Mouse (Mus musculus) embryonic facial prominence, embryonic 11.5 days (tissue): ENCODE data around the gene Parvg. TPM values are rescaled to one million over a fixed set of nuclear protein-coding genes. Genes with fewer than 3 reads are reported as not detected.

Source experiments
- ATAC-seq: fragments of 200-750 bp; cut with Nextera tagmentation; replicated peaks from 2 replicates; pipeline ENCODE4 v1.8.0; 2017; ENCODE audit warnings: low read depth; ENCODE audit not compliant: insufficient number of reproducible peaks, low FRiP score, low TSS enrichment
- DNase-seq: peaks from one replicate; pipeline ENCODE4 v3.0.0-alpha.2; 2015; ENCODE audit warnings: low spot score
- H3K27ac ChIP-seq: fragments of 300-500 bp; sonication (generic); replicated peaks from 2 replicates; pipeline ENCODE4 v1.5.1; 2014; ENCODE audit warnings: mild to moderate bottlenecking, low read depth, low read length, control low read depth
- H3K27me3 ChIP-seq: fragments of 300-500 bp; sonication (generic); 2 replicates; pipeline ENCODE4 v1.6.1; 2014; ENCODE audit warnings: mild to moderate bottlenecking, low read length, moderate library complexity, mixed read lengths; ENCODE audit not compliant: control insufficient read depth, insufficient read depth
- H3K36me3 ChIP-seq: fragments of 300-500 bp; sonication (generic); replicated peaks from 2 replicates; pipeline ENCODE4 v1.6.1; 2014; ENCODE audit warnings: low read depth, mild to moderate bottlenecking, low read length, moderate library complexity, mixed read lengths; ENCODE audit not compliant: control insufficient read depth, insufficient read depth
- H3K4me1 ChIP-seq: fragments of 300-500 bp; sonication (generic); 2 replicates; pipeline ENCODE4 v1.6.1; 2014; ENCODE audit warnings: low read length, mixed read lengths; ENCODE audit not compliant: control insufficient read depth, insufficient read depth
- H3K4me2 ChIP-seq: fragments of 300-500 bp; sonication (generic); 2 replicates; pipeline ENCODE4 v1.6.1; 2014; ENCODE audit warnings: low read depth, mild to moderate bottlenecking, control low read depth, low read length, moderate library complexity
- H3K4me3 ChIP-seq: fragments of 300-500 bp; sonication (generic); 2 replicates; pipeline ENCODE4 v1.5.1; 2014; ENCODE audit warnings: low read depth, low read length, control low read depth
- H3K9ac ChIP-seq: fragments of 300-500 bp; sonication (generic); replicated peaks from 2 replicates; pipeline ENCODE4 v1.6.1; 2014; ENCODE audit warnings: mild to moderate bottlenecking, control low read depth, low read length
- H3K9me3 ChIP-seq: fragments of 300-500 bp; sonication (generic); replicated peaks from 2 replicates; pipeline ENCODE4 v1.6.1; 2016; ENCODE audit warnings: mild to moderate bottlenecking, low read length, inconsistent platforms, mixed read lengths; ENCODE audit not compliant: control insufficient read depth
- WGBS: fragments of 180-500 bp; shearing (Covaris S2); extraction: QIAGEN DNeasy Blood & Tissue Kit; methylation state at CpG from one replicate; pipeline ENCODE4 v1.1.7; 2014; 5-methylcytosine and 5-hydroxymethylcytosine counted together
- polyA plus RNA-seq: library from polyadenylated mRNA; unstranded; fragments of >200 nt; fragmentation: Nextera tagmentation; extraction: Ambion mirVana; gene quantifications from 2 replicates; pipeline ENCODE4 v1.2.1, GENCODE M21; 2014

The Parvg gene
- polyA plus RNA-seq, 1 experiment from 2014 or later = 1.2 TPM

- H3K4me3 ChIP-seq = no peak overlapping the region
- no peak for ATAC-seq
- no peak overlapping the region for H3K4me2 ChIP-seq
- no peak overlapping the region for H3K27ac ChIP-seq
- H3K4me1 ChIP-seq = peaks cover 3% of the 10 kb centered on the region
- H3K9ac ChIP-seq = no peak overlapping the region
- no peaks in the 10 kb centered on the region for H3K27me3 ChIP-seq
- DNase-seq = no peak
- WGBS = 78% methylated on average over 9 of the region's 9 CpGs
- no peaks in the 10 kb centered on the region for H3K36me3 ChIP-seq
- H3K9me3 ChIP-seq = no peaks in the 10 kb centered on the region
These were observed 12.3 kb upstream of the Parvg start for GRCm38 (mm10) chr15:84311295-84312085.

- H3K4me3 ChIP-seq = no peak overlapping the region
- 66% methylated on average over 8 of the region's 10 CpGs for WGBS
- H3K9me3 ChIP-seq = no peaks in the 10 kb centered on the region
- no peaks in the 10 kb centered on the region for H3K36me3 ChIP-seq
- DNase-seq (no peak), ATAC-seq (no peak)
- peaks cover 3% of the 10 kb centered on the region for H3K4me1 ChIP-seq
- no peak overlapping the region for H3K4me2 ChIP-seq
- H3K27ac ChIP-seq = no peak overlapping the region
- no peak overlapping the region for H3K9ac ChIP-seq
- no peaks in the 10 kb centered on the region for H3K27me3 ChIP-seq
These were observed 10.8 kb upstream of the Parvg start for GRCm38 (mm10) chr15:84312878-84313565.

- no peaks in the 10 kb centered on the region for H3K27me3 ChIP-seq
- 34% methylated on average over 9 of the region's 9 CpGs for WGBS
- DNase-seq = peak; percentile 28
- no peak overlapping the region for H3K4me3 ChIP-seq
- no peaks in the 10 kb centered on the region for H3K36me3 ChIP-seq
- H3K4me1 ChIP-seq = peaks cover 3% of the 10 kb centered on the region
- H3K9ac ChIP-seq = no peak overlapping the region
- no peak overlapping the region for H3K27ac ChIP-seq
- no peak overlapping the region for H3K4me2 ChIP-seq
- ATAC-seq = no peak
- H3K9me3 ChIP-seq = no peaks in the 10 kb centered on the region
These were observed 10.3 kb upstream of the Parvg start for GRCm38 (mm10) chr15:84313566-84313878.

GRCm38 (mm10) chr15:84314420-84315080, 9.3 kb upstream of the Parvg start:
- Histone ChIP-seq H3K4me1 (peaks cover 3% of the 10 kb centered on the region), H3K27me3 (no peaks in the 10 kb centered on the region), H3K36me3 (no peaks in the 10 kb centered on the region), H3K4me2 (no peak overlapping the region), H3K9me3 (no peaks in the 10 kb centered on the region), H3K9ac (peak overlapping the region; percentile 32; the same call in 1 of the 2 replicates), H3K27ac (no peak overlapping the region), H3K4me3 (no peak overlapping the region)
- DNase-seq = no peak
- no peak; the same call in 1 of the 2 replicates for ATAC-seq
- 20% methylated on average over 18 of the region's 18 CpGs for WGBS

- Histone ChIP-seq H3K4me2 (no peak overlapping the region), H3K27me3 (no peaks in the 10 kb centered on the region), H3K9ac (no peak overlapping the region), H3K9me3 (no peaks in the 10 kb centered on the region), H3K27ac (no peak overlapping the region), H3K36me3 (no peaks in the 10 kb centered on the region), H3K4me3 (no peak overlapping the region), H3K4me1 (peaks cover 3% of the 10 kb centered on the region)
- ATAC-seq = no peak
- 59% methylated on average over 15 of the region's 15 CpGs for WGBS
- peak; percentile 34 for DNase-seq
These were observed 8.4 kb upstream of the Parvg start for GRCm38 (mm10) chr15:84315276-84316046.

GRCm38 (mm10) chr15:84319393-84319792, 4.4 kb upstream of the Parvg start:
- no peak overlapping the region for H3K9ac ChIP-seq
- no peaks in the 10 kb centered on the region for H3K27me3 ChIP-seq
- ATAC-seq (no peak), DNase-seq (no peak)
- no peaks in the 10 kb centered on the region for H3K36me3 ChIP-seq
- no peak overlapping the region for H3K27ac ChIP-seq
- 88% methylated on average over 4 of the region's 4 CpGs for WGBS
- H3K4me1 ChIP-seq = no peaks in the 10 kb centered on the region; the same call in 1 of the 2 replicates
- no peaks in the 10 kb centered on the region for H3K9me3 ChIP-seq
- H3K4me3 ChIP-seq = no peak overlapping the region
- no peak overlapping the region for H3K4me2 ChIP-seq

- Histone ChIP-seq H3K27me3 (no peaks in the 10 kb centered on the region), H3K4me1 (no peaks in the 10 kb centered on the region; the same call in 1 of the 2 replicates), H3K36me3 (no peaks in the 10 kb centered on the region), H3K4me2 (no peak overlapping the region), H3K9ac (no peak overlapping the region), H3K4me3 (no peak overlapping the region), H3K27ac (no peak overlapping the region), H3K9me3 (no peaks in the 10 kb centered on the region)
- no peak for DNase-seq
- 83% methylated on average over 8 of the region's 8 CpGs for WGBS
- no peak for ATAC-seq
These were observed 2.2 kb upstream of the Parvg start for GRCm38 (mm10) chr15:84321544-84322174.
